Mouse (Mus musculus): ENCODE results near the gene Cdkal1.

- no peak for TF ChIP-seq CTCF (conservative IDR thresholded peaks at IDR 0.05; ENCODE audit: insufficient read depth, insufficient read length, low read depth, low read length)
- TF ChIP-seq POLR2A (IDR thresholded peaks at IDR 0.05; ENCODE audit: low read depth, low read length) = no peak
These were observed 621.5 kb downstream of the Cdkal1 start for GRCm38 (mm10) chr13:29233970-29234369.
